In the genomic region with DNA sequence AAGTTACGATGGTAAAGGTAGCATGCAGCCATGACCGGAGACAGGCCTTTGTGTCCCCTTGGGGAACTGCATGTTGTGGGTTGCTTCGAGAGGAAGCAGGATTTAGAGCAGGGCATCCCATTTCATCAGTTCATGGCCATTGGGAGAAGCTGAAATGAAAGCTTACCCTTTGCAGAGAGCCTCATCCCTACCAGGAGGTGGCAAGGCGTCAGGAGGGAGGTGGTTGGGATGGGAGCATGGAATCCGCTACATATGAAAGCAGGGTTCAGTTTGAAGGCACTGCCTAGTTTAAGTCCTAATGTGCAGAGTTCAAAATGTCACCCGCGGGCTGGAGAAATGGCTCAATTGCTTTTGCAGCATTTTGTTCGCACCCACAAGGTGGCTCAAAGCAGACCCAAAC, we compare ENCODE assay signal across 27 mouse cellular contexts. TPM values are rescaled to one million over a fixed set of nuclear protein-coding genes. Genes with fewer than 3 reads are reported as not detected.
"Had no signal": no experiment of that assay in that cellular context is flagged by ENCODE, and none has a peak within 500 bp of the region (broad histone marks: within the 10 kb centered on the region; RNA-seq: fewer than 3 reads in every experiment).

No protein-coding gene starts in this region.

- H3K4me3 ChIP-seq: embryonic facial prominence, embryonic 10.5 days; embryonic facial prominence, embryonic 12.5 days; embryonic facial prominence, embryonic 13.5 days; embryonic facial prominence, embryonic 15.5 days; erythroblast, embryonic 14.5 days; forebrain, embryonic 10.5 days; forebrain, embryonic 12.5 days; forebrain, embryonic 13.5 days; forebrain, embryonic 15.5 days; gastrocnemius, adult 2 months had no signal

- H3K4me2 ChIP-seq: embryonic facial prominence, embryonic 12.5 days; embryonic facial prominence, embryonic 13.5 days; embryonic facial prominence, embryonic 15.5 days; forebrain, embryonic 12.5 days; forebrain, embryonic 13.5 days; forebrain, embryonic 15.5 days had no signal

- H3K27me3 ChIP-seq: embryonic facial prominence, embryonic 12.5 days; embryonic facial prominence, embryonic 13.5 days; embryonic facial prominence, embryonic 15.5 days; forebrain, embryonic 12.5 days; forebrain, embryonic 13.5 days; forebrain, embryonic 15.5 days had no signal

- H3K27ac ChIP-seq: embryonic facial prominence, embryonic 10.5 days; embryonic facial prominence, embryonic 12.5 days; embryonic facial prominence, embryonic 13.5 days; embryonic facial prominence, embryonic 15.5 days; forebrain, embryonic 10.5 days; forebrain, embryonic 12.5 days; forebrain, embryonic 13.5 days; forebrain, embryonic 15.5 days; gastrocnemius, adult 2 months had no signal

- H3K4me1 ChIP-seq: embryonic facial prominence, embryonic 13.5 days; forebrain, embryonic 12.5 days had no signal

- H3K9ac ChIP-seq: embryonic facial prominence, embryonic 12.5 days; embryonic facial prominence, embryonic 13.5 days; embryonic facial prominence, embryonic 15.5 days; forebrain, embryonic 12.5 days; forebrain, embryonic 13.5 days; forebrain, embryonic 15.5 days; forebrain, postnatal 0 days had no signal

- H3K9me3 ChIP-seq: embryonic facial prominence, embryonic 10.5 days; embryonic facial prominence, embryonic 12.5 days; embryonic facial prominence, embryonic 13.5 days; embryonic facial prominence, embryonic 15.5 days; forebrain, embryonic 12.5 days; forebrain, embryonic 13.5 days; forebrain, embryonic 15.5 days had no signal

- ATAC-seq: forebrain, embryonic 13.5 days; forebrain, embryonic 14.5 days; forebrain, embryonic 15.5 days; forebrain, postnatal 0 days had no signal

- DNase-seq: cerebellum, adult 18-20 months; cerebellum, adult 2 months; cerebellum, adult 8-10 months; cerebellum, adult 9-10 months; cerebellum, adult 9-11 months; cerebellum, postnatal 10 days; cerebellum, postnatal 14 days; cerebellum, postnatal 25 days; cerebellum, postnatal 36 days; embryo, embryonic 11 days; forebrain, postnatal 0 days; gastrocnemius, adult 2 months; gastrocnemius, postnatal 10 days; gastrocnemius, postnatal 14 days; gastrocnemius, postnatal 25 days; gastrocnemius, postnatal 36 days; heart, adult 18-20 months had no signal

RNA-seq across cellular contexts. Expression of a gene that starts 14.0 kb away (rescaled TPM):
- polyA plus RNA-seq: erythroblast, embryonic 14.5 days had no signal
